Mouse (Mus musculus): ENCODE results near the gene Wdr25. TPM values are rescaled to one million over a fixed set of nuclear protein-coding genes. Genes with fewer than 3 reads are reported as not detected.
A peak's percentile ranks its signal among the peaks of the same experiment; 100 is the strongest.

Wdr25 gene
- total RNA-seq, 2 experiments from 2014 or later, result 3.1 to 4.8 TPM

DNA sequence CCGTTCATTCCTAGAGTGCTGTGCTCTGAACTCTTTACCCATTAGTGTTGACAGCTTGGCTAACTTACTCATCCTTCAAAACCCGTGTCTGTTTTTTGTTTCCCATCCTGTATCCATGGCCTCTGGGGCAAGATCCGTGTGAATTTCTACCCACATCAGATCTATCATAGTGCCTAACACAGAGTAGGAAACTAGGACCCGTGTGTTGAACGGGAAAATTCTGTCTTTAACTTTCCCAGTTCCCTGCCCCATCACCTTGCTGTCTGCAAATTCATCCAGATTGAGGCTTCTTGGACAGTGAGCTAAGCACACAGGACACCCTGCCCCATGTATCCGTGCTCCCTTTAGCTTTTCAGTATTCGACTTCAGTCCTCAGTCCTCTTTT is 993 bp downstream of the Wdr25 start:
- DNase-seq, result no peak

- DNase-seq, result no peak
Measured at GRCm38 (mm10) chr12:108896006-108896405, 2.6 kb downstream of the Wdr25 start.

DNA sequence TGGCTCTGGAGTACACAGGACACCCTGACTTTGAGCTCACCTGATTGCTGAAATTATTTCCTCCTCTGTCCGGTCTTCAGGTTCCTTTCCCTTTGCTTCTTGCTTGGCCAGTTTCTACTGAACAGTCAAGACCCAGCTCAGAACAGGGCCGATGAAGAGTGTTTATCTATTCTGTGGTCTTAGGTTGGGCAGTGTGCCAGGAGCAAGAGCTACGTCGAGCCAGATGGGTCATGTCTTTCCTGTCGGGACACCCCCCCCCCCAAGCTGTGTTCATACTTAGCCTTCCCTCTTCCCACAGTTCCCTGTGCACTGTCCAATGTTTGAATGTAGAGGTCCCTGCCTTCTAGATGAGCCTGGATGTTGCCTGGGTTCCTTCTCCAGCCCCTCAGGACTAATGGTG is 7.9 kb downstream of the Wdr25 start:
- no peak for DNase-seq

GRCm38 (mm10) chr12:108902940-108903339 is 9.5 kb downstream of the Wdr25 start:
- DNase-seq, result peak; percentile 56

DNA sequence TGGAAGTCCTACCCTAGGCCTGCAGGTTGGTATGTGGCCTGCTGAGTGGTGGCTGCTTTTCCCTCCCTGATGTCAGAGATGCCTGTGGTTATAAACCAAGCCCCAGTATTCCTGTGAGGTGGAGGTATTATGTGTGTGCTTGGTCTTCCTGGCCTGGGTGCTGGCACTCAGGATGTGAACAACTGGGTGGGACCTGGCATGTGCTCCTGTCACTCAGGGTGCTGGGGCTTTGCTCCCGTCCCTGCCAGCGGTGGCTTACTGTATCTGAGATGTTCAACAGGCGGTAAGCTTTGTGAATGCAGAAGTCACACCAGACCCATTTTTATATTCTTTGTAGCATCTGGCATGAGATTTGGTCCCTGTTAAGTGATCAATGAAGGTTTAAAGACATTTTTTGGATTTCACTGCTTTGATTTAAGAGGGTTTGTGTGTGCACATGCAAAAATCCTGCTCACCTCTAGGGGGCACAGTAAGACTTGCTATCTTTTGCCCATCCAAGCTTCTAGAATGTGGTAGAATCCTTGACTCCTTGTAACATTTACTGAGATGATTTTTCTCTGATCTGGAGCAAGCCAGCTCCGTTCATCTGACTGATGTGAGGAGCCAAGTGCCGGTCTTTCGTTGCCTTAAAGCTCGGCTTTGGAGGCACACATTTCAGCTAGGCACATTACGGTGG is 10.3 kb downstream of the Wdr25 start:
- DNase-seq, result peak; percentile 23

DNA sequence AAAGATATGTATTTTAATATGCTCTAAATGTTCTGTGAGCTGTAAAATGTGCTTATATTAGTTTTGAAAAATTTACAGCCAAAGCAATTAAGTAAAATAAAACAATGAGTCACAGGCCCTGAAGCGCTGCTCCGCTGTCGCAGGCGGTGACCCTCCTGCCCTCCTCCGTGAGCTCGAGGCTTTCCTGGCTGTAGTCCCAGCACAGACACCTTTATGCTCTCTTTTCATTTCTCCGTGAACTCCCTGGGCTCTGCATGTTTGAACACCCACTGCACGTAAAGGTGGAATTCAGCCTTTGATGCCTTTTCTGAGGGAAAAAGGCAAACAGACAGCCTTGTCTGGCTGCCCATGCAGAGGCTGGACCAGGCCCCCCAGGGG is 10.8 kb downstream of the Wdr25 start:
- no peak for DNase-seq

- no peak for DNase-seq
Measured at GRCm38 (mm10) chr12:108905620-108906302, 12.3 kb downstream of the Wdr25 start.

DNA sequence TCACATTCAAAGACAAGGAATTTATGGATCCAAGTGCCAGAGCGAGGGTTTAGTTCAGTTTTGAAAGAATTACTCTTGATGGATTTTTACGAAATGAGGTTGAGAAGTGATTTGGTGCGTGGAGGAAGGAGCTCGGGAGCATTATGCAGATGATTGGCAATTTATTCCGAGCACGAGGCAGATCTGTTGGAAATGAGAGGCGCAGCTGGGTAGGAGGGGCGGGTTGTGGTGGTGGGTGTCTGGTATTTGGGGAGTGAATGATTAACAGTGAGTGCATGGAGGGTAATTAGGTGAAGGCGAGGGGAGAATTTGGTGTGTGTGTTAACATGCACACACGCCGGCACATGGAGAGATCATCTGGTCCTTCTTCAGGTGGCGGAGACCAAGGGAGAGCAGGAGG is 13.0 kb downstream of the Wdr25 start:
- no peak for DNase-seq

DNA sequence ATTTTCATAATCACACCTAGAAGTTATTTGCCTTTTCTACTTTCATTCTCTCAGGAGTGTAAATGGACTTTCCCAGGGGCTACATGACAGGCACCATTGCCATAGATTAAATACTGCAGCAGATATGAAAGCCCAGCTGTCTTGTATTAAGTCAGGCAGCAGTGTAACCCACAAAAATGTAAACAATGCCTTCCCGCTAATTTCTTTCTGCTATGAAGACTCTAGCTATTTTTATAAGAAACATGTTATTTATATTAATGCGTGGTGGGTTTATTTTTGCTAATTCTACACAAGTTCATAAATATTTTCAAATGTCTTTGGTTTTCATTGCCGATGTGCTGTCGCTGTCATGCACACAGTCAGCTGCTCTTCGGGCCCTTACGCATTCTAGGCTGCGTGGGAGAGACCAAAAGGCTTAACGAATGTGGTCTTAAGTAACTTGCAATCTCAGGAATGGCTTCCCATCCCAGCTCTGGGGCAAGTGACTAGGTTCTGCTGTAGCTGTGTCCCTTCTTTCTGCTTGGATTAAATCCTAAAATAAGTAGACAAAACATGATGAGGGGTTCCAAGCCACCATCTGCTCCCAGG is 16.5 kb downstream of the Wdr25 start:
- DNase-seq, result no peak

GRCm38 (mm10) chr12:108912442-108912841 is 19.0 kb downstream of the Wdr25 start:
- DNase-seq, result no peak

- DNase-seq, result no peak
Measured at GRCm38 (mm10) chr12:108914198-108914597, 20.8 kb downstream of the Wdr25 start.

GRCm38 (mm10) chr12:108914709-108915340 is 21.4 kb downstream of the Wdr25 start:
- no peak for DNase-seq

DNA sequence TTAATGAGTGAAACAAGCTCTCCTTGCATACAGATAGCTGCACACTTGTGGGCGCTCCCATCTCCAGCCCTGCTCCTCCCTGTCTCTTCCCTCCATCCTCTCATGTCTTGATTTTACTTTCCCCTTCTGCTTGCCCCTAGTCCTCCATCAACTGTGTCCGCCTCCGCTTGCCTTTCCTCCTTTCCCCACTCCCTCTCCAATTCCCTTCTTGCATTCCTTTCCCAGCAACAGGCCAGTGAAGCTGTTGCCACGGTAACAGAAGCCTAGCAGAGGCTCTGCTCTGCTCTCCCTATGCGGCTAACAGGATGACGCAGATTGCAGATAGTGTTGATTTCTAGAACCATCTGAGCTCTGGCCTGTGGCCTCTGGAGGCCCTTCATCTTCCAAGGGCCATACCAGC is 22.5 kb downstream of the Wdr25 start:
- no peak for DNase-seq

GRCm38 (mm10) chr12:108916447-108917042 is 23.1 kb downstream of the Wdr25 start:
- DNase-seq, result no peak

DNA sequence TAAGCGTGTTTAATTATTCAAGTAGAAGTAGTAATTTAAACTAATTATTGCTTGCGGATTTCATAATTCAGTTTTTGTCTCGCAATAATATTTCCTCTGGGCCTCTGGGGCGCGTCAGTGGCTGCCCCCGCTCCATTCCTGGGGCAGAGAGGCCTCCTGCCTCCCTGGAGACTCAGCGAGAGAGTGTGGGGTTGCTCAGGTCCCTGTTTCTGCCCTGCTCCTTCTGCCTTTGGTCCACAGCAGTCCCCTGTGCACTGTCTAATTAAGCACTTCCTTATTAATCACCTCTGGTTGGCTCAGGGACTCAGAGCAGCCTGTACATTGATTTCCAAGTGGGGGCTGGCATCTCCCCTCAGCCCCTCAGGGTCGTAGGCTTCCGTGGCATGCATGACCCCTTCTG is 24.1 kb downstream of the Wdr25 start:
- DNase-seq, result no peak

- no peak for DNase-seq
Measured at GRCm38 (mm10) chr12:108918753-108919152, 25.3 kb downstream of the Wdr25 start.

DNA sequence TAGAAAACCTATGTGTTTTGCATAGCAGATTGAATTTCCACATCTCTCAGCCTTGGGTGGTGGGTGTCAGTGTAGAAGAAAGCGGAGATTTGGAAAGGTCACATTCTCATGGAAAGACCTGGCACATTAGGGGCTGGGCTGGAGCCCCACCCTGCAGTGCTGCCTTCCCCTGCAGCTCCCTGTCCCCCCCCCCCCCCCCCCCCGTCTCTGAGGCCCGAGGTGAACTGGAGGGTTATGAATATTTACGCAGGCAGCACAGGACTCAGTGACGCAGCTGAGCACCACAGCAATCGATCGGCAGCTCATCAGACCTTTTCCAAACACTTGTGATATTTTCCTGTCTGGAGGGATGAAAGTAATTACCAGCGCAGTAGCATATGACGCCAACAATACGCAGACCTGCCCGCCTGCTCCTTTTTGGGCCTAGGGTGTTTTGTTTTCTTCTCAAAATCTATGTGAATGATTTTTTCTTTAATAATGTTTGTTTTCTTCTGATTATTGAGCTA is 33.2 kb downstream of the Wdr25 start:
- no peak for DNase-seq

GRCm38 (mm10) chr12:108928249-108928648 is 34.8 kb downstream of the Wdr25 start:
- no peak for DNase-seq

- no peak for DNase-seq
Measured at GRCm38 (mm10) chr12:108929475-108929874, 36.0 kb downstream of the Wdr25 start.

DNA sequence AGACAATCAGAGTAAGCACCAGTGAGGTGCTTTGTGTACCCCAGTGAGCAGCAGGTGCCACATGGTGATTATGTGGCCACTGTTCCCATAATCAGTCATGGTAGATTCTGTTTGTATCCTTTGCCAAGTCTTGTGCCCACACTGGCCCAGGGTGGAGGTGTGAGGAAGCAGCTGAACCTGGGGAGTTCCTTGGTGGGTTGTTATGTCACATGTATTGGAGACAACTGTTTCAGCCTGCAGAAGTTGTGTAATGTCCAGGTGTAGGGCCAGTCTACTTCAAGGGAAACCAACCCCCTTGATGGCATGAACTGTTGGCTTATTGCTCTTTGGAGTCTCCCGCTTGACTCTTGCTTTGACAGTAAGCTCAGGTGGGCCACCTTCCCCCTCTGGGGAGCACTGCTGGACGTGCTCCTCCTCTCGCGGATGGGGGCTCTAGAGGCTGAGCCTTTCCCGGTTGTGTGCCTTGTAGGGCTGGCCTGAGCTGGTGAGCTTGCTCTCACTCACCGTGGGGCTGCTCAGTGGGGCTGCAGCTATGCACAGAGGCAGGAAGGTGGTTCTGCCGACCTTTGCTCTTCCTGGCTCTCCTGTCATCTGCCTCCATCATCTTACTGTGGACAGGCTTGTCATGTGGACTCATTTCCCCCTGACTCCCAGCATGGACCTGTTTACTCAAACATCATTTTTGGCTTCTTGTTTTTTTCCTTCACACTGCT is 38.1 kb downstream of the Wdr25 start:
- no peak for DNase-seq

DNA sequence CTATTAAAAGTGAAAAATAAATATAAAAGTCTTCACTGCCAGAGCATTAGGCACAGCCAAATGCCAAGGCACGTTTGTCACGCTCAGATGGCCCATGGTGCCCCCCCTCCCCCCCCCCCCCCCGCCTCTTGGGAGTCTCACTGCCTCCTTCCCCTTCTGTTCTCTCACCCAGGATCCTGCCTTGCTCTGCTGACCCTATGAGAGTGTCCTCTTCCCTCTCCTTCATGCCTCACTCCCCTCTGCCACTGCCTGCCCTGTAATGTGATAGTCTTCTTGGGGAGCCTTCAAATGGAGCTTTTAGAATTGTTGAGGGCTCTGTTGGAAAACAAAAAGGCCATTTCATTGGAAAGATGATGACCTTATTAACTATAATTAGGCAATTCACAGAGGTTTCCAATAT is 38.7 kb downstream of the Wdr25 start:
- no peak for DNase-seq

DNA sequence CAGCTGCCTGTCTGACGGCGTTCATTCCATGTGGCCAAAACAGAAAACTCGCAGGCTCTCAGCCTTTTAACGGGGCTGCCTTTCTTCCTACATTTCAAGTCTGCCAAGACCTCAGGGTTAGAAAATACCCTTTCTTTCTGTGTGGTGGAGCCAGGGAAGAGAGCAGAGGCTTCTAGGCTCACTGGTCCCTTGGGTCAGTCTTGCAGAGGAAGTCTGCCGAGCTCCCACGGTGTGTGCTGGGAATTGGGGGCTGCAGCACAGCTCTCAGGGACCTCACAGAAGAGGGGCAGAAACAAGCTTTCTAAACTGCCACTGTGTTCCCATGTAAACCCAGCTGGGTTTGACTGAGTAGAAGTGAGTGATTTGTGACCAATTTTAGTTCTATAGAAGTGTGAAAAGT is 40.8 kb downstream of the Wdr25 start:
- no peak for DNase-seq

Data from gastrocnemius, postnatal 25 days (tissue).